Mouse (Mus musculus) E14TG2a.4 (cell line): ENCODE measurements at regions not wholly inside any gene's neighbourhood (a gene's known extent, or its start where the extent isn't known, plus 50 kb on each side); places are given as distances from the start of the nearest gene placed in this dataset.

ENCODE experiments used
- CTCF ChIP-seq: conservative IDR thresholded peaks from 2 replicates; pipeline ENCODE4 v1.5.1; 2014; ENCODE audit warnings: low read length
- NANOG ChIP-seq: IDR thresholded peaks from 2 replicates; pipeline ENCODE4 v1.6.1; 2014; ENCODE audit warnings: borderline replicate concordance, low read length, mixed read lengths
- POU5F1 ChIP-seq: IDR thresholded peaks from 2 replicates; pipeline ENCODE4 v1.6.1; 2014; ENCODE audit warnings: low read length, borderline replicate concordance

GRCm38 (mm10) chr13:111333035-111333434, 78.2 kb downstream of the Actbl2 start:
- TF ChIP-seq CTCF (no peak), NANOG (no peak), POU5F1 (no peak)
